Mouse (Mus musculus): ENCODE results near the gene Neu4. TPM values are rescaled to one million over a fixed set of nuclear protein-coding genes. Genes with fewer than 3 reads are reported as not detected.

Gene Neu4
- polyA plus RNA-seq, 1 experiment from 2014 or later, result not detected

DNA sequence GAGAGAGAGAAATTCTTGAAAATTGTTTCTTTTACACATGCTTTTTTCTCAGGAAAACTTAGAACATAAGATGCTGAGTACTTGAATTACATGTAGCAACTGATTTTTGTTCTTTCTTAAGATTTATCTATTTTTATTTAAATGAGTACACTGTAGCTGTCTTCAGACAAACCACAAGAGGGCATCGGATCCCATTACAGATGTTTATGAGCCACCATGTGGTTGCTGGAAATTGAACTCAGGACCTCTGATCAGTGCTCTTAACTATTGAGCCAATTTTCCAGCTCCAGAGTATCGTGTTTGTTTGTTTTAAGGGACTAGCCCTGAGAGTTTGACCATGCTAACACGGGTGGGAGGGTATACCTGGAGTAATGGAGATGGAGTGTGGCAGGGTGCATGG, 8.6 kb upstream of the Neu4 start:
- WGBS, result 58% methylated on average over 3 of the region's 3 CpGs
- Histone ChIP-seq H3K4me1 (no peaks in the 10 kb centered on the region), H3K9me3 (no peaks in the 10 kb centered on the region), H3K36me3 (no peaks in the 10 kb centered on the region), H3K9ac (no peak overlapping the region), H3K27ac (no peak overlapping the region), H3K4me3 (no peak overlapping the region), H3K4me2 (replicated peaks) (no peak overlapping the region), H3K27me3 (no peaks in the 10 kb centered on the region)
- no peak for ATAC-seq (ENCODE audit: low FRiP score, low read depth)

DNA sequence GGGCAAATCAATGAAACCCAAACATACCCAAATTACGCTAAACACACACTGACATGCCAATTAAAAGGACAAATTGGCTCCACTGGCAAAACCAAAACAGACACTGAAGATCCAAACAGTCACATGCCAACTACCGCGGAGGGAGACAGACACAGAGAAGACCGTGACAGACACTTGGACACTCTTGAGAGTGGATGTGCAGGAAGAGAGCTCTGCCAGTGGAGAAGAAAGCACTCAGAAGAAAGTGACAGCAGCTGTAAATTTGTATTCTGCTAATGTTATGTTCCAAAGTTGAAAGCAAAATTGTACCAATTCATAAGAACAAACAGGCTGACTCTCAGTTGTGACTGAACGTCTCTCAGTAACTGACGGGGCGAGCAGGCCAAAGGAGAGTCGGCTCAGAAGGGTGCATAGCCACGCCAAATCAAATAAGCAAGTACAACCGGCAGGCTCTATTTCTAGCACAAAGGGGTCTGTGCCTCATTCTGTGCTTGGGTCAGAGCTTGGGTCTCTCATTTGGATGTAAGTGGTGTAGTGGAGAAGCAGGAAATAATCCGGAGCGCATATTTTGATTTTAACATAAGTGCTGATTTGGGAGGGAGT, 7.4 kb downstream of the Neu4 start:
- Histone ChIP-seq H3K27me3 (no peaks in the 10 kb centered on the region), H3K36me3 (no peaks in the 10 kb centered on the region), H3K9me3 (no peaks in the 10 kb centered on the region), H3K9ac (no peak overlapping the region), H3K4me3 (no peak overlapping the region), H3K27ac (no peak overlapping the region), H3K4me2 (replicated peaks) (no peak overlapping the region), H3K4me1 (no peaks in the 10 kb centered on the region)
- ATAC-seq (ENCODE audit: low FRiP score, low read depth), result no peak
- 88% methylated on average over 12 of the region's 12 CpGs for WGBS

DNA sequence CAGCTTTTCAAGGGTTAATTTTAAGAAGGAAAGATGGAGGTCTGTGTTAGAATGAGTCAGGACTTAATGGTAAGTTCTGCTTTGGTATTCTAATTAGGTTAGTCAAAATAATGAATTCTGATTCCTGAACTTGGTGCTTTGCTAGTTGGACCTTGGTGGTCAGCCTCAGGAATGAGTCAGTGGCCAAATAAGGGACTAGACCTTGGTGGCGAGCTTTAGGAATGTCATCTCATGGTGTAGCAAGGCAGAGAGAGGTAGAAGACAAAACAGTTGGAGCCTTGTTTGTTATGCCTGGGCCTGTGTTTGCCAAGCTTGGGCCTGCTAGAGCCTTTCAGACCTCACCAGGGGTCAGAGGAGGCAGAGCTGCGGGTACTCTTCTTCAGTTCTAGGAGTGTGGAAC, 8.5 kb downstream of the Neu4 start:
- Histone ChIP-seq H3K4me3 (no peak overlapping the region), H3K9me3 (no peaks in the 10 kb centered on the region), H3K36me3 (no peaks in the 10 kb centered on the region), H3K4me2 (replicated peaks) (no peak overlapping the region), H3K27me3 (no peaks in the 10 kb centered on the region), H3K9ac (no peak overlapping the region), H3K27ac (no peak overlapping the region), H3K4me1 (no peaks in the 10 kb centered on the region)
- 91% methylated on average over 2 of the region's 2 CpGs for WGBS
- no peak for ATAC-seq (ENCODE audit: low FRiP score, low read depth)

GRCm38 (mm10) chr1:94033075-94033602, 12.9 kb downstream of the Neu4 start:
- no peak overlapping the region for H3K9ac ChIP-seq
- H3K4me3 ChIP-seq, result no peak overlapping the region
- no peak overlapping the region for H3K27ac ChIP-seq
- H3K4me1 ChIP-seq, result peaks cover 7% of the 10 kb centered on the region
- no peaks in the 10 kb centered on the region for H3K27me3 ChIP-seq
- ATAC-seq (ENCODE audit: low FRiP score, low read depth), result no peak
- WGBS, result 77% methylated on average over 2 of the region's 2 CpGs
- no peak overlapping the region for H3K4me2 ChIP-seq (replicated peaks)
- H3K9me3 ChIP-seq, result no peaks in the 10 kb centered on the region
- H3K36me3 ChIP-seq, result no peaks in the 10 kb centered on the region

DNA sequence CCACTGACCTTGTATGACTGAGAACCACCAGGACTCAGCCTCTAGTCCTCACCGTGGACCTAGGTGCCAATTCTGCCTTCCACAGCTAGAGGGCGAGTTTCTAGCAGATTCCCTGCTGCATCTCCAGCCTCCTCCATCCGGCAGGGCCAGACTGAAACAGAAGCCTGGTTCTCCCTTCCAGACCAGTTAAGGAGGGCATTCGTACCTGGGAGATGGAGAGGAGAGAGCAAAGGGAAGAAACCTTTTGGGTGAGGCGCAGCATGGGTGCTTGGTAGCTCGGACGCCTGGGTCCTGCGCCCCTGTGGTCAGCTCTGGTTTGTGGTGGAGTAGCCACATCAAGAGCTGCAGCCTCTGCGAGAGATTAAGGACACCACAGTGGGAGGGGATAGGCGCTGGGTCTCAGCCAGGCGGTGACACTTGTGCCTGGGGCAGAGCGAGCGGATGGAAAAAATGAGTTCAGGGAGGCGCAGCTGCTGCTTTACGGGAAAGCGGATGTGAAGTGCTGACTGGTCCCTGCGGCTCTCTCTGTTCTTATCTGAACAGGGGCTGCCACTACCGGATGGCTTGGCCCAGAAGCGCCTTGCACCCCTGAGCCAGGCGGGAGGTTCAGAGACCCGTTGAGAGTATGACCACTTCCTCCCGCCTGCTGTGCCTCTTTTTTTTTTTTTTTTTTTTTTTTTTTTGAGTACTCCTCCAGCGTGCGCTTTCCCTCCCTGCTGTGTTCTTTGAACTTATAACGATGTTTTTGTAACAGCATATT, 14.9 kb downstream of the Neu4 start:
- no peaks in the 10 kb centered on the region for H3K27me3 ChIP-seq
- H3K4me1 ChIP-seq, result peaks cover 7% of the 10 kb centered on the region
- H3K9me3 ChIP-seq, result no peaks in the 10 kb centered on the region
- ATAC-seq (ENCODE audit: low FRiP score, low read depth), result peak; percentile 88
- under 1% methylated on average over 25 of the region's 25 CpGs for WGBS
- peak overlapping the region; percentile 80 for H3K4me2 ChIP-seq (replicated peaks)
- no peaks in the 10 kb centered on the region for H3K36me3 ChIP-seq
- peak overlapping the region; percentile 57 for H3K9ac ChIP-seq
- peak overlapping the region; percentile 84; the same call in 1 of the 2 replicates for H3K27ac ChIP-seq
- peak overlapping the region; percentile 46 for H3K4me3 ChIP-seq

GRCm38 (mm10) chr1:94040391-94040790, 20.1 kb downstream of the Neu4 start:
- H3K9me3 ChIP-seq, result no peaks in the 10 kb centered on the region
- no peak for ATAC-seq (ENCODE audit: low FRiP score, low read depth)
- WGBS, result 92% methylated on average over 2 of the region's 2 CpGs
- H3K4me1 ChIP-seq, result peaks cover 4% of the 10 kb centered on the region
- H3K9ac ChIP-seq, result no peak overlapping the region
- no peaks in the 10 kb centered on the region for H3K36me3 ChIP-seq
- no peak overlapping the region for H3K4me2 ChIP-seq (replicated peaks)
- no peak overlapping the region for H3K4me3 ChIP-seq
- no peaks in the 10 kb centered on the region for H3K27me3 ChIP-seq
- H3K27ac ChIP-seq, result no peak overlapping the region

DNA sequence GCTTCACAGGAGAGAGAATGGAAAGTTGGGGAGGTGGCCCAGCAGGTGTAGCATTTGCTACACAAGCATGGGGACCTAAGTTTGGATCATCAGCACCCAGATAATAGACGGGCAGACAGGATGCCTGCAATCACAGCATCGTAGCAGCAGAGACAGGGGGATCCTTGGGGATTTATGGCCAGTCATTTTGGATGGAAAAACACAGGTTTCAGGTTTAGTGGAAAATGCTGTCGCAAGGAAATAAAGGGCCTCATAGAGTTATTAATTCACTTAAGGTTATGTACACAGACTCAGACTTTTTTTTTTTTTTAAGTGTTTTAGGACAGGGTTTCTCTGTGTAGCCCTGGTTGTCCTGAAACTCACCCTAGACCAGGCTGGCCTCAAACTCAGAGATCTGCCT, 25.3 kb downstream of the Neu4 start:
- Histone ChIP-seq H3K9ac (no peak overlapping the region), H3K4me1 (no peaks in the 10 kb centered on the region), H3K36me3 (no peaks in the 10 kb centered on the region), H3K4me2 (replicated peaks) (no peak overlapping the region), H3K9me3 (no peaks in the 10 kb centered on the region), H3K27me3 (no peaks in the 10 kb centered on the region), H3K4me3 (no peak overlapping the region), H3K27ac (no peak overlapping the region)
- ATAC-seq (ENCODE audit: low FRiP score, low read depth), result no peak
- WGBS, result 58% methylated on average over 3 of the region's 3 CpGs

- Histone ChIP-seq H3K36me3 (no peaks in the 10 kb centered on the region), H3K9ac (no peak overlapping the region), H3K4me3 (no peak overlapping the region), H3K4me1 (no peaks in the 10 kb centered on the region), H3K4me2 (replicated peaks) (no peak overlapping the region), H3K27me3 (no peaks in the 10 kb centered on the region), H3K27ac (no peak overlapping the region), H3K9me3 (no peaks in the 10 kb centered on the region)
- ATAC-seq (ENCODE audit: low FRiP score, low read depth), result no peak
- WGBS, result 86% methylated on average over 4 of the region's 4 CpGs
These were observed 26.3 kb downstream of the Neu4 start for GRCm38 (mm10) chr1:94046544-94046943.

- Histone ChIP-seq H3K36me3 (no peaks in the 10 kb centered on the region), H3K4me2 (replicated peaks) (no peak overlapping the region), H3K9me3 (no peaks in the 10 kb centered on the region), H3K9ac (no peak overlapping the region), H3K27me3 (no peaks in the 10 kb centered on the region), H3K27ac (no peak overlapping the region), H3K4me1 (peaks cover 23% of the 10 kb centered on the region), H3K4me3 (no peak overlapping the region)
- no peak for ATAC-seq (ENCODE audit: low FRiP score, low read depth)
- 83% methylated on average over 5 of the region's 5 CpGs for WGBS
These were observed 30.9 kb downstream of the Neu4 start for GRCm38 (mm10) chr1:94051104-94051503.

DNA sequence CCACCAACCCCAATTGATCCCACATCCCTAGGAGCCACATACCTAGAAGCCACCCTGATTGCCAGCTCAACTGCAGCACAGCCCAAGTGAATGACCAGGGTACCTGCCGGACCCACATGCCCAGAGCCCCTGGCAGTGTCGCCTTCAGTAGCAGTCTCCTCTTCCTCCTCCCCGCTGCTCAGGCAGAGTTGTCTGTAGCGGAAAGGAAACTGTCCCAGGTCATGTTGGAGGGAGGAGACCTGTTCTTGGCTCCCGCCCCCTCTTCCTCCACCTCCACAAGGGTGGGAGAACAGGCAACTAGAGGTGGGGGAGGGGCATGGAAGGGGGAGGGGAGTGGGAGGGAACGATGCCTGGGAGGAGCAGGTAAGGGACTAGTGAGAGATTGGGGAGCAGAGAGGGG, 32.1 kb downstream of the Neu4 start, which contains the start of gene Pdcd1:
Gene Pdcd1, minus strand, starts transcription at position 181 of the 400 bp plus-strand sequence.
- Histone ChIP-seq H3K4me3 (no peak within 1 kb of the TSS), H3K4me2 (replicated peaks) (no peak within 1 kb of the TSS), H3K27me3 (no peaks in the 10 kb centered on the region), H3K27ac (peak within 1 kb of the TSS; percentile 67), H3K9me3 (no peaks in the 10 kb centered on the region), H3K9ac (no peak within 1 kb of the TSS), H3K36me3 (no peaks in the 10 kb centered on the region), H3K4me1 (peaks cover 23% of the 10 kb centered on the region)
- ATAC-seq (ENCODE audit: low FRiP score, low read depth), result no peak
- 53% methylated on average over 6 of the region's 6 CpGs for WGBS

- no peak overlapping the region for H3K4me2 ChIP-seq (replicated peaks)
These were observed 33.4 kb downstream of the Neu4 start for GRCm38 (mm10) chr1:94053530-94054216.

DNA sequence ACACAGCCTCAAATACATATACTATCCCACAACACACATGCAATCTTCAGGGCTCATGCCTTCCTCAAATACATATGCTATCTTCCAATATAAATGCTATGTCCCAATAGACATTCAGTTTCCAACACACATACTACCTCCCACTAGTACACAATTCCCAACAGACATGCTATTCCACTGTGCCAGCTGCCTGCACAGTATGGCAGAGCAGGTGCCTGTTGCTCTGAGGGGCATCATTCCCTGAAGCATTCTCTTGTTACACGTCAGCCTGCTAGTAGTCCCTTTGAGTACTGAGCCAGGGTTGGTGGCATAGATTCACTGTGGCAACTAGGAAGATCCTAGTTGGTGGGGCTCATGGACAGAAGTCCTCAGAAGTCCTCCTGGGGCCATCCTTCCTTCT, 34.2 kb downstream of the Neu4 start:
- H3K27me3 ChIP-seq, result no peaks in the 10 kb centered on the region
- ATAC-seq (ENCODE audit: low FRiP score, low read depth), result no peak
- H3K4me2 ChIP-seq (replicated peaks), result no peak overlapping the region
- no peaks in the 10 kb centered on the region for H3K36me3 ChIP-seq
- H3K27ac ChIP-seq, result no peak overlapping the region
- WGBS, result 74% methylated on average over 1 of the region's 1 CpGs
- H3K9ac ChIP-seq, result no peak overlapping the region
- no peaks in the 10 kb centered on the region for H3K9me3 ChIP-seq
- H3K4me3 ChIP-seq, result no peak overlapping the region
- H3K4me1 ChIP-seq, result peaks cover 23% of the 10 kb centered on the region

More at GRCm38 (mm10) chr1:94053530-94054216, 33.4 kb downstream of the Neu4 start:
- 44% methylated on average over 7 of the region's 7 CpGs for WGBS
- Histone ChIP-seq H3K4me3 (no peak overlapping the region), H3K27ac (peak overlapping the region; percentile 67), H3K9me3 (no peaks in the 10 kb centered on the region), H3K4me1 (peaks cover 23% of the 10 kb centered on the region), H3K36me3 (no peaks in the 10 kb centered on the region), H3K27me3 (no peaks in the 10 kb centered on the region), H3K9ac (no peak overlapping the region)
- peak; percentile 65; the same call in 1 of the 2 replicates for ATAC-seq (ENCODE audit: low FRiP score, low read depth)
